Mouse (Mus musculus) frontal cortex, postnatal 10 days (tissue): ENCODE measurements at regions not wholly inside any gene's neighbourhood (a gene's known extent, or its start where the extent isn't known, plus 50 kb on each side); places are given as distances from the start of the nearest gene placed in this dataset.
"Not testable (repeated sequence)": the region's sequence is repeated elsewhere in the genome, so short reads cannot be mapped to it uniquely, and the experiment has no call there.

ENCODE experiments used
- DNase-seq, 2 experiments: peaks; one replicate each; pipeline ENCODE4 v3.0.0; 2022; ENCODE audit warnings: low spot score in 2 of 2, mixed read lengths in 1 of 2

GRCm38 (mm10) chr13:88459474-88460173 lies 361.6 kb upstream of the Edil3 start:
- no peak for DNase-seq

DNA sequence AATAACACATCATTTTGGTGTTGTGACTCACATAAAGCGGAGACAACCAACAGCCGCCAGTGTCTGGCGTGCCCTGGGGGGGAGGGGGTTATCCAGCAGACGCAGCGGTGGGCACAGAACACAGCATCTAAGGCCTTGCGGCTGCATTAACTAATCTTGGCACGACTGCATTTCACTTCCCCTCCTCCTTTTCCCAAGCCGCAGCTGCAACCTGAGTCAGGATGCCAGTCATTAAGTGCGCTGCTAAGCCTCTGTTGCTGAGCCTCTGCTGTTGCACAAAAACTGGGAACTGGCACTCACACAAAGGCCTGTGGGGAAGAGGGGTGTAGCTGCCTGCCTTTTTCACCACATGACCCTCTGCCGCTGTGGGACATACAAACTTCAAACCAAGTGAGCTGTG lies 331.2 kb upstream of the Edil3 start:
- DNase-seq, result no peak

- no peak for DNase-seq
Observed at GRCm38 (mm10) chr13:88510850-88511554, 310.3 kb upstream of the Edil3 start.

- DNase-seq, result no peak
Observed at GRCm38 (mm10) chr13:88534796-88535195, 286.5 kb upstream of the Edil3 start.

GRCm38 (mm10) chr13:88554504-88554903 lies 266.8 kb upstream of the Edil3 start:
- peak; percentile 7 to 11 for DNase-seq

DNA sequence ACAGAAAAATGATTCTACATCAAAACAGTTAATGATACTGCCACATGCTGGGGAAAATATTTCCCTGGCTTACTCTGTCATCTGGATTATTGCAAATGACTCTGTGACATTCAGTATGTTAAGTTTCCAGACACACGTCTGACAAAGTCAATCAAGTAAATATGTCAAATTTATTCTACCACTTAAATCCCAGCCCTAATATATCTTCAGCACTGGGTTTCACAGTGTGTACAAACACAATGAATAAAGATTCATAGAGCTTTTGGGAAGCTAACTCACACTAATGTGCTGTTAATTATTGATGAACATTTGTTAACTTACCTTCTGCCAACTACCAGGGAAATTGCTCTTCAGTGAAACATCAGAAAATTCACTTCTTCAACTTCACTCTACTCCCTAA lies 256.3 kb upstream of the Edil3 start:
- DNase-seq, result no peak

GRCm38 (mm10) chr13:88602244-88602643 lies 219.0 kb upstream of the Edil3 start:
- no peak for DNase-seq

DNA sequence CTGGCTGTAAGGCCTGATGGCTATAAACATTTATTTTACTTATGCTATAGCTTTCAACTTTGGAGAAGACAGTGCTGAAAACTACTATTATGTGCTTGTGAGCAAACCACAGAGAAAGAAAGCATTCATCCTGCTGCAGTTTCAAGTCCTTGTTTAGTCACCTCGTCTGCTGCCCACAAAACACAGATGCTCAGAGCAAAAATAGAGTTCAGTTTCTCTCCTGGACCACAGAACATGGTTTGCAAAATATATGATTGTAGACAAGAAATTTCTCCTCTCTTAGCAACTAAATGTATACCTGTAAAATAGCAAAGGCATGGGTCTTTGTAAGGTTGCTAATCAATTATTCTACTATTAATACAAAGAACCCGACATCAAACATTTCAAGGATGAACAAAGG lies 210.7 kb upstream of the Edil3 start:
- DNase-seq, result no peak

GRCm38 (mm10) chr13:88613231-88613630 lies 208.0 kb upstream of the Edil3 start:
- no peak for DNase-seq

DNA sequence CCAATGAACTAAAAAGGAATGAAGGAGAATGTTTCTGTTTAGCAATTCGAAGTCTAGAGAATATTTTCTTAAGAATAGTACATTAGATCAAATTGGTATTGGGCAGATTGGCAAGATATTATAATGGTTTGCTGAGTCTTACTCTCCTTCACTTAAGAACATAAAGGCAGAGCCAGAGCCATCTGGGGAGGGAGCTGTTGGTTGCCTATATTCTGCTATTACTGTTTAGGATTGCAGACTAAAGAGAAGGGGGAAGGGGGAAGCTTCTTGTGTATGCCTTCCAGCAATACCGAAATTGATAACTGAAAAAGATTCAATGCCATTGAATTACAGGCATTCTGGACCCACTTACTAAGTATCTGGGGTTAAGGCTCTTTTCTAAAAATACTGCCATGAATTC lies 171.1 kb upstream of the Edil3 start:
- no peak for DNase-seq

DNA sequence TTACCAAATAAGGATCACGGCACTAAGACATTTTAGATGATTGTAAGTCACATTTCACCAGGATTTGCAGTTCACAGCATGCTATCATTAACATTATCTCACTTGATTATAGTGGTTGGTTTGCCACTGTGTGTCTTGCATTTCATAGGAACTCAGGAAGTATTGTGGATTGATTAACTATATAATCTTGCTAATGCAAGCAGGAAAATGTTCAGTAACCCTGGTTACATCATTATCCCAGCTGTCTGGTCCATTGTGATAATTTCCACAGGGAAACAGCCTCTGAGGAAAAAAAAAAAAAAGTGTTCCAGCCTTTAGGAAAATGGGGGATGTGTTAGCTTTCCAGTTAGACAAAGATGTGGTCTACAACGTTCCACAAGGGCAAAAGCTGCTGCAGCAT lies 170.2 kb upstream of the Edil3 start:
- no peak for DNase-seq

- no peak for DNase-seq
Observed at GRCm38 (mm10) chr13:88655030-88655429, 166.2 kb upstream of the Edil3 start.

- DNase-seq, result no peak
Observed at GRCm38 (mm10) chr13:88675835-88676234, 145.4 kb upstream of the Edil3 start.

- DNase-seq, result no peak
Observed at GRCm38 (mm10) chr13:88704526-88704925, 116.7 kb upstream of the Edil3 start.

- DNase-seq, result not testable (repeated sequence)
Observed at GRCm38 (mm10) chr13:88729626-88730025, 91.6 kb upstream of the Edil3 start.

GRCm38 (mm10) chr13:88749916-88750315 lies 71.4 kb upstream of the Edil3 start:
- no peak for DNase-seq
